8 mouse cellular contexts compared by ENCODE assay signal in genomic region chr17:50510741-50511140, GRCm38 (mm10). TPM values are rescaled to one million over a fixed set of nuclear protein-coding genes. Genes with fewer than 3 reads are reported as not detected.
DNase-seq lines count a peak whose midpoint lies in the region; ATAC-seq lines count a peak whose summit lies in the region.

No protein-coding gene starts in this region.

- H3K27ac ChIP-seq in heart, embryonic 16.5 days (ENCODE audit: low read length), result no peak overlapping the region

- WGBS in heart, embryonic 16.5 days, result 68% methylated on average over 1 of the region's 1 CpGs

- peak overlapping the region; percentile 67 for H3K4me2 ChIP-seq in heart, embryonic 16.5 days (ENCODE audit: low read depth, low read length)

- peaks cover 11% of the 10 kb centered on the region for H3K4me1 ChIP-seq in heart, embryonic 16.5 days (ENCODE audit: control insufficient read depth, insufficient read depth, low read length)

- no peaks in the 10 kb centered on the region for H3K27me3 ChIP-seq in heart, embryonic 16.5 days (ENCODE audit: control insufficient read depth, insufficient read depth, low read length)

- ATAC-seq in heart, embryonic 16.5 days (replicated peaks; ENCODE audit: extremely low read depth, insufficient read depth, low FRiP score), result no peak
- ATAC-seq in megakaryocyte, adult 5-6 weeks (ENCODE audit: poor library complexity, severe bottlenecking), result peak; percentile 41
- ATAC-seq in CD4-positive, CD25-positive, alpha-beta regulatory T cell, adult 4 months, result no peak

- no peaks in the 10 kb centered on the region for H3K9me3 ChIP-seq in heart, embryonic 16.5 days (replicated peaks; ENCODE audit: control insufficient read depth, low read length)

- DNase-seq in adrenal gland, adult 2 months, result peak; percentile 60
- no peak for DNase-seq in adrenal gland, adult 18-20 months (ENCODE audit: low spot score in 2 of 2)
- peak; percentile 62 for DNase-seq in A20 (ENCODE audit: low read depth, low spot score)
- DNase-seq in thymus, adult 18-20 months, result no peak
- no peak for DNase-seq in cerebellum, postnatal 25 days

- no peaks in the 10 kb centered on the region for H3K36me3 ChIP-seq in heart, embryonic 16.5 days (ENCODE audit: control insufficient read depth, insufficient read depth)

- peak overlapping the region; percentile 92 for H3K4me3 ChIP-seq in heart, embryonic 16.5 days (ENCODE audit: low read length)

- peak overlapping the region; percentile 83; the same call in 1 of the 2 replicates for H3K9ac ChIP-seq in heart, embryonic 16.5 days (ENCODE audit: low read length)

RNA-seq across cellular contexts. Expression of gene Plcl2, which starts 1.5 kb away (rescaled TPM):
- 10 to 100 TPM; 46.8 to 55.0 TPM for total RNA-seq in adrenal gland, adult 2 months (2021)
- polyA plus RNA-seq in adrenal gland, adult 2 months (2012; rRNA removed), result 8.9 and 11.6 TPM in 2 replicates
- total RNA-seq in adrenal gland, adult 18-20 months (2021), result 10 to 100 TPM; 48.7 to 58.0 TPM
- polyA plus RNA-seq in heart, embryonic 16.5 days (2015; fragmentation: Nextera tagmentation; extraction: Ambion mirVana), result 3.6 and 3.9 TPM in 2 replicates
- total RNA-seq in megakaryocyte, adult 5-6 weeks (2015), result 52.0 and 54.7 TPM in 2 replicates
- total RNA-seq in megakaryocyte, adult 5-6 weeks (2017), result 58.9 and 61.4 TPM in 2 replicates
- 1 to 10 TPM; 5.4 to 8.6 TPM for polyA plus RNA-seq in CD4-positive, CD25-positive, alpha-beta regulatory T cell, adult 4 months (2017; shearing (Covaris generic))

Comparison
In these comparisons a context has a peak if more than half of its experiments do, and no peak if none do; other contexts are left out.
1. DNase-seq: peak in adrenal gland, adult 2 months (single experiment) and A20 (single experiment); none in adrenal gland, adult 18-20 months (0 of 2), thymus, adult 18-20 months (0 of 2) and cerebellum, postnatal 25 days (0 of 2).